Mouse (Mus musculus): ENCODE data around the gene Rbms3. TPM values are rescaled to one million over a fixed set of nuclear protein-coding genes. Genes with fewer than 3 reads are reported as not detected.

The Rbms3 gene
- polyA plus RNA-seq, 1 experiment from 2014 or later = 45.9 TPM

- Histone ChIP-seq H3K27me3 (ENCODE audit: control insufficient read depth, insufficient read depth, low read length) (no peaks in the 10 kb centered on the region), H3K4me2 (ENCODE audit: low read depth, low read length) (no peak overlapping the region), H3K4me3 (ENCODE audit: low read depth, low read length) (no peak overlapping the region), H3K9ac (replicated peaks; ENCODE audit: low read length) (no peak overlapping the region), H3K36me3 (replicated peaks; ENCODE audit: control insufficient read depth, insufficient read depth, low read depth, low read length) (no peaks in the 10 kb centered on the region), H3K4me1 (ENCODE audit: control insufficient read depth, insufficient read depth, low read length) (no peaks in the 10 kb centered on the region), H3K27ac (replicated peaks; ENCODE audit: low read depth, low read length) (no peak overlapping the region), H3K9me3 (replicated peaks; ENCODE audit: control insufficient read depth, low read length) (no peaks in the 10 kb centered on the region)
- ATAC-seq (replicated peaks; ENCODE audit: insufficient number of reproducible peaks, low FRiP score, low TSS enrichment, low read depth) (no peak), DNase-seq (ENCODE audit: low spot score) (no peak)
- WGBS = 79% methylated on average over 2 of the region's 2 CpGs
Measured at GRCm38 (mm10) chr9:116676445-116676844, 953.3 kb downstream of the Rbms3 start.

GRCm38 (mm10) chr9:116674191-116674590 lies 955.5 kb downstream of the Rbms3 start:
- no peak for DNase-seq (ENCODE audit: low spot score)
- WGBS = 72% methylated on average over 4 of the region's 4 CpGs

GRCm38 (mm10) chr9:116661026-116661425 lies 968.7 kb downstream of the Rbms3 start:
- no peak overlapping the region for H3K27ac ChIP-seq (replicated peaks; ENCODE audit: low read depth, low read length)
- DNase-seq (ENCODE audit: low spot score) = no peak
- H3K9me3 ChIP-seq (replicated peaks; ENCODE audit: control insufficient read depth, low read length) = no peaks in the 10 kb centered on the region
- ATAC-seq (replicated peaks; ENCODE audit: insufficient number of reproducible peaks, low FRiP score, low TSS enrichment, low read depth) = no peak
- no peak overlapping the region for H3K4me2 ChIP-seq (ENCODE audit: low read depth, low read length)
- no peak overlapping the region for H3K4me3 ChIP-seq (ENCODE audit: low read depth, low read length)
- no peaks in the 10 kb centered on the region for H3K36me3 ChIP-seq (replicated peaks; ENCODE audit: control insufficient read depth, insufficient read depth, low read depth, low read length)
- H3K27me3 ChIP-seq (ENCODE audit: control insufficient read depth, insufficient read depth, low read length) = no peaks in the 10 kb centered on the region
- H3K4me1 ChIP-seq (ENCODE audit: control insufficient read depth, insufficient read depth, low read length) = no peaks in the 10 kb centered on the region
- WGBS = 84% methylated on average over 4 of the region's 4 CpGs
- H3K9ac ChIP-seq (replicated peaks; ENCODE audit: low read length) = no peak overlapping the region

More at GRCm38 (mm10) chr9:116674191-116674590, 955.5 kb downstream of the Rbms3 start:
- no peak overlapping the region for H3K27ac ChIP-seq (replicated peaks; ENCODE audit: low read depth, low read length)
- H3K27me3 ChIP-seq (ENCODE audit: control insufficient read depth, insufficient read depth, low read length) = no peaks in the 10 kb centered on the region
- ATAC-seq (replicated peaks; ENCODE audit: insufficient number of reproducible peaks, low FRiP score, low TSS enrichment, low read depth) = no peak
- H3K9ac ChIP-seq (replicated peaks; ENCODE audit: low read length) = no peak overlapping the region
- H3K4me1 ChIP-seq (ENCODE audit: control insufficient read depth, insufficient read depth, low read length) = no peaks in the 10 kb centered on the region
- no peaks in the 10 kb centered on the region for H3K36me3 ChIP-seq (replicated peaks; ENCODE audit: control insufficient read depth, insufficient read depth, low read depth, low read length)
- no peak overlapping the region for H3K4me3 ChIP-seq (ENCODE audit: low read depth, low read length)
- H3K4me2 ChIP-seq (ENCODE audit: low read depth, low read length) = no peak overlapping the region
- no peaks in the 10 kb centered on the region for H3K9me3 ChIP-seq (replicated peaks; ENCODE audit: control insufficient read depth, low read length)

- WGBS = 73% methylated on average over 1 of the region's 1 CpGs
- no peaks in the 10 kb centered on the region for H3K36me3 ChIP-seq (replicated peaks; ENCODE audit: control insufficient read depth, insufficient read depth, low read depth, low read length)
- no peaks in the 10 kb centered on the region for H3K9me3 ChIP-seq (replicated peaks; ENCODE audit: control insufficient read depth, low read length)
Measured at GRCm38 (mm10) chr9:116659936-116660335, 969.8 kb downstream of the Rbms3 start.

GRCm38 (mm10) chr9:116657141-116657540 lies 972.6 kb downstream of the Rbms3 start:
- ATAC-seq (replicated peaks; ENCODE audit: insufficient number of reproducible peaks, low FRiP score, low TSS enrichment, low read depth) (no peak), DNase-seq (ENCODE audit: low spot score) (no peak)
- H3K4me2 ChIP-seq (ENCODE audit: low read depth, low read length) = no peak overlapping the region
- H3K36me3 ChIP-seq (replicated peaks; ENCODE audit: control insufficient read depth, insufficient read depth, low read depth, low read length) = no peaks in the 10 kb centered on the region
- H3K4me3 ChIP-seq (ENCODE audit: low read depth, low read length) = no peak overlapping the region
- H3K27me3 ChIP-seq (ENCODE audit: control insufficient read depth, insufficient read depth, low read length) = no peaks in the 10 kb centered on the region
- no peaks in the 10 kb centered on the region for H3K4me1 ChIP-seq (ENCODE audit: control insufficient read depth, insufficient read depth, low read length)
- no peak overlapping the region for H3K27ac ChIP-seq (replicated peaks; ENCODE audit: low read depth, low read length)
- H3K9me3 ChIP-seq (replicated peaks; ENCODE audit: control insufficient read depth, low read length) = no peaks in the 10 kb centered on the region
- 87% methylated on average over 2 of the region's 2 CpGs for WGBS
- H3K9ac ChIP-seq (replicated peaks; ENCODE audit: low read length) = no peak overlapping the region

More at GRCm38 (mm10) chr9:116659936-116660335, 969.8 kb downstream of the Rbms3 start:
- ATAC-seq (replicated peaks; ENCODE audit: insufficient number of reproducible peaks, low FRiP score, low TSS enrichment, low read depth) = no peak
- H3K4me1 ChIP-seq (ENCODE audit: control insufficient read depth, insufficient read depth, low read length) = no peaks in the 10 kb centered on the region
- no peaks in the 10 kb centered on the region for H3K27me3 ChIP-seq (ENCODE audit: control insufficient read depth, insufficient read depth, low read length)
- H3K9ac ChIP-seq (replicated peaks; ENCODE audit: low read length) = no peak overlapping the region
- DNase-seq (ENCODE audit: low spot score) = no peak
- H3K4me3 ChIP-seq (ENCODE audit: low read depth, low read length) = no peak overlapping the region
- no peak overlapping the region for H3K27ac ChIP-seq (replicated peaks; ENCODE audit: low read depth, low read length)
- no peak overlapping the region for H3K4me2 ChIP-seq (ENCODE audit: low read depth, low read length)

- Histone ChIP-seq H3K36me3 (replicated peaks; ENCODE audit: control insufficient read depth, insufficient read depth, low read depth, low read length) (no peaks in the 10 kb centered on the region), H3K9ac (replicated peaks; ENCODE audit: low read length) (no peak overlapping the region), H3K27me3 (ENCODE audit: control insufficient read depth, insufficient read depth, low read length) (no peaks in the 10 kb centered on the region), H3K4me2 (ENCODE audit: low read depth, low read length) (no peak overlapping the region), H3K27ac (replicated peaks; ENCODE audit: low read depth, low read length) (no peak overlapping the region), H3K4me1 (ENCODE audit: control insufficient read depth, insufficient read depth, low read length) (no peaks in the 10 kb centered on the region; the same call in 1 of the 2 replicates), H3K4me3 (ENCODE audit: low read depth, low read length) (no peak overlapping the region), H3K9me3 (replicated peaks; ENCODE audit: control insufficient read depth, low read length) (no peaks in the 10 kb centered on the region)
- no peak for ATAC-seq (replicated peaks; ENCODE audit: insufficient number of reproducible peaks, low FRiP score, low TSS enrichment, low read depth)
- no peak for DNase-seq (ENCODE audit: low spot score)
- WGBS = 97% methylated on average over 1 of the region's 1 CpGs
Measured at GRCm38 (mm10) chr9:116651414-116651813, 978.3 kb downstream of the Rbms3 start.

- no peak for ATAC-seq (replicated peaks; ENCODE audit: insufficient number of reproducible peaks, low FRiP score, low TSS enrichment, low read depth)
- 60% methylated on average over 4 of the region's 4 CpGs for WGBS
- H3K4me1 ChIP-seq (ENCODE audit: control insufficient read depth, insufficient read depth, low read length) = no peaks in the 10 kb centered on the region; the same call in 1 of the 2 replicates
Measured at GRCm38 (mm10) chr9:116649955-116650354, 979.8 kb downstream of the Rbms3 start.

GRCm38 (mm10) chr9:116649086-116649792 lies 980.5 kb downstream of the Rbms3 start:
- Histone ChIP-seq H3K27ac (replicated peaks; ENCODE audit: low read depth, low read length) (no peak overlapping the region), H3K9me3 (replicated peaks; ENCODE audit: control insufficient read depth, low read length) (no peaks in the 10 kb centered on the region), H3K4me2 (ENCODE audit: low read depth, low read length) (no peak overlapping the region), H3K9ac (replicated peaks; ENCODE audit: low read length) (no peak overlapping the region), H3K4me1 (ENCODE audit: control insufficient read depth, insufficient read depth, low read length) (no peaks in the 10 kb centered on the region; the same call in 1 of the 2 replicates), H3K4me3 (ENCODE audit: low read depth, low read length) (no peak overlapping the region), H3K36me3 (replicated peaks; ENCODE audit: control insufficient read depth, insufficient read depth, low read depth, low read length) (no peaks in the 10 kb centered on the region), H3K27me3 (ENCODE audit: control insufficient read depth, insufficient read depth, low read length) (no peaks in the 10 kb centered on the region)
- 24% methylated on average over 9 of the region's 9 CpGs for WGBS
- ATAC-seq (replicated peaks; ENCODE audit: insufficient number of reproducible peaks, low FRiP score, low TSS enrichment, low read depth) (no peak), DNase-seq (ENCODE audit: low spot score) (no peak)

More at GRCm38 (mm10) chr9:116649955-116650354, 979.8 kb downstream of the Rbms3 start:
- Histone ChIP-seq H3K4me3 (ENCODE audit: low read depth, low read length) (no peak overlapping the region), H3K27ac (replicated peaks; ENCODE audit: low read depth, low read length) (no peak overlapping the region), H3K27me3 (ENCODE audit: control insufficient read depth, insufficient read depth, low read length) (no peaks in the 10 kb centered on the region), H3K9ac (replicated peaks; ENCODE audit: low read length) (no peak overlapping the region), H3K9me3 (replicated peaks; ENCODE audit: control insufficient read depth, low read length) (no peaks in the 10 kb centered on the region), H3K4me2 (ENCODE audit: low read depth, low read length) (no peak overlapping the region), H3K36me3 (replicated peaks; ENCODE audit: control insufficient read depth, insufficient read depth, low read depth, low read length) (no peaks in the 10 kb centered on the region)
- DNase-seq (ENCODE audit: low spot score) = no peak
